Mouse (Mus musculus) heart, postnatal 36 days (tissue): Measurements from ENCODE around the gene Calhm1. TPM values are rescaled to one million over a fixed set of nuclear protein-coding genes. Genes with fewer than 3 reads are reported as not detected.

ENCODE experiments used
- DNase-seq, 2 experiments: peaks; one replicate each; pipeline ENCODE4 v3.0.0; 2021 to 2022
- intact Hi-C: fragments of 180-260 bp; cut with DNase I; formaldehyde crosslinking; loops from one replicate; pipeline ENCODE4 v1.15.1; 2025
- total RNA-seq, 2 experiments: library from RNA; stranded (reverse); gene quantifications; 2 replicates each; pipeline ENCODE4 v1.2.3; 2021

The Calhm1 gene
- total RNA-seq, result not detected

DNA sequence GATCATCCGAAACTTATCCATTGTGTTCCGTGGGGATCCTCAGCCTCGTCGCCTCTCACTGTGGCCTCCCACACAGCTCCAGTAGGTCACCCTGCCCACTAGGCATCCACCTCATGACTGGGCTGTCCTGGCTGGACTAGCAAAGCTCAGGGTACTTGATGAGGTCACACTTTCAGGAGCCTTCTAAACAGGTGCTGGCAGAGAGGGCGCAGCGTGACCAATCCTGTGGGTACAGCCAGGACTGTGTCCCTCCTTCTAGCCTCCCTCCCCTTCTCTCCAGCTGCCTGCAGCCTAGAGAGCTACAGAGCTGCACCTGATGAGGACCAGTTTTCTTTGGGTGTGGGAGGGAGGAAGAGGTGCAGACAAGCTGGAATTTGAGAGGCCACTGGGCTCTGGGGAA lies at the start of gene Calhm1:
Calhm1 (minus strand) TSS at position 101 of the 400 bp plus-strand sequence.
- intact Hi-C loops, result no loop called here
- DNase-seq, result no peak

GRCm38 (mm10) chr19:47192158-47192557 lies 48.1 kb upstream of the Calhm1 start:
- intact Hi-C loops, result no loop called here
- DNase-seq, result no peak

GRCm38 (mm10) chr19:47188515-47189128 lies 44.6 kb upstream of the Calhm1 start:
- intact Hi-C loops, result no loop called here
- DNase-seq, result no peak

DNA sequence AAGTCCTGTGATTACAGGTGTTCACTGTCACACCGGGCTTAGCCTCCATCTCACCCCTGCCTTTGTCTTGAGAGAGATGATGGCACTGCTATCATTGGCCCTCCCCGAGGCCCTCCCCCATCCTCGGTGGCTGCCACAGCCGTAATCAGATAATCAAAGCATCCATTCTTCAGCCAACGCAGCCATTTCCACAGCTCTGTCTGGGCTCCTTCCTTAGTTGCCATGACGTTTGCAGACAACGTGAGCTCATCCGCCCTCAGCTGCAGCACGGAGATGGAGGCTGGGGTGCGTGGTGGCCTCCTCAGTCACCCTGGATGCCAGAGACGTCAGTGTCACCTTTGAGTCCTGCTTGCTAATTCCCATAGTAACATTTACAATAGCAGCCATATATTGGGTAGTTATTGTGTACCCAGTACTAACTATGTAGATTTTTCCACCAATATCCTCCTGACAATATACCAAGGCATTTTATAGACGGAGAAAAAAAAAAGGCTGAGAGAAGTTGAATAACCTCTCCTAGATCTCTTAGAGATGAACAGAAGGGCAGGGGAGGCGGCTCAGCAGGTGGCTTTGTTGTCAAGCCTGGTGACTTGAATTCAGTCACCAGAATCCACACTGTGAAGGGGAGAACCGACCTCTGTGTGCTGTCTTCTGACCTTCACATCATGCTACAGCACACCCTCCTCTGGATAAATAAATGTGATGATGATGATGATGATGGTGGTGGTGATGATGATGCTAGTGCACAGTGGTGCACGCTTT lies 42.6 kb upstream of the Calhm1 start:
- no peak for DNase-seq
- intact Hi-C loops, result no loop called here

DNA sequence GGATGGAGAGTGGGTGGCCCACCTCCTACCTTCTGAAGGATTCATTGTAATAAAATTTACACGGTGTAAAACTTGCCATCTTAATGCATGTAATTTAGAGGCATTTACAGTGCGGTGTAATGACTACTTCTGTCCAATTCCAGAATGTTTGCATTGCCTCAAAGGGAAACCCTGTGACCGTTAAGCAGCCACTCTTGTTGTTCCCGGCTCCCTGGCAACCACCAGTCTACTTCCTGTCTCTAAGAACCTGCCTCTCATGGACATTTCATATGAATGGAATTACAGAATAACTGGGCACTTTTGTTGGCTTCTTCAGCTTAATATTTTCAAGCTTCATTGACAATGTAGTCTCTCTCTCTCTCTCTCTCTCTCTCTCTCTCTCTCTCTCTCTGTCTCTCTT lies 40.7 kb upstream of the Calhm1 start:
- no peak for DNase-seq
- intact Hi-C loops, result no loop called here

DNA sequence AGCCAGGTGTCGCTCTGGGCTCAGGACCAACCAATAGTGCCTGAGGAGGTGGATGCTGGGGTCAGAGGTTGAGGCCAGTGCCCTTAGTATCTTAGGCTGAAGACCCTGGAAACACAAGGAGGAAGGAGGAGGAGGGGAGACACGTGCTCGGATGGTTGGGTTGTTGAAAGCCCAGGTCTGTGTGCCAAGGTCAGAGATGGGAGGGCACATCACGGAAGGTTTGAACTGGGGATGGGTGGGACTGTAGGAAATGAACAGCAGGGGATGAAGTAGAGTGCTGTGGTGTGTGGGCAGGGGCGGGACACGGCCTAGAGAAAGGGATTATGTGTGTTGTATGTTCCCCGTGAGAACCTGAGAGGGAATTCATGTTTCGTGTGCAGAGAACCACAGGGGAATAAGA lies 40.2 kb upstream of the Calhm1 start:
- intact Hi-C loops, result no loop called here
- DNase-seq, result no peak

DNA sequence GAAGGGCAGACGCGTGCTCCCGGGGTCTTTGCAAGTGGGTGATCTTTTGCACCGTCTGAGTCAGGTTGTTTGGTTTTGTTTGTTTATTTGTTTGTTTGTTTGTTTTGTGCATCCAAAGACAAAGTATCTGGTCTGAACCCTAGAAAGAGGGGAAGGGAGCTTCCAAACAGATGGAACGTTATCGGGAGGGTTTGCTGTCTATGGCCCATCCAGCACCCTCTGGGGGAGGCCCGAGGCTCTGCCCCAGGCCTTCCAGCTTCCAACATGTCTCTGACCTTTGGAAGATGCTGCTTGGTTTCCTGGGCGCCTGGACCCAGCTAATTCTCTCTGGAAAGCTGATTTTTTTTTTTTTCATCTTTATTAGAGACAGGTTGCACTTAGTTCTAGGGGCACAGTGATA lies 36.0 kb upstream of the Calhm1 start:
- intact Hi-C loops, result no loop called here
- DNase-seq, result no peak

DNA sequence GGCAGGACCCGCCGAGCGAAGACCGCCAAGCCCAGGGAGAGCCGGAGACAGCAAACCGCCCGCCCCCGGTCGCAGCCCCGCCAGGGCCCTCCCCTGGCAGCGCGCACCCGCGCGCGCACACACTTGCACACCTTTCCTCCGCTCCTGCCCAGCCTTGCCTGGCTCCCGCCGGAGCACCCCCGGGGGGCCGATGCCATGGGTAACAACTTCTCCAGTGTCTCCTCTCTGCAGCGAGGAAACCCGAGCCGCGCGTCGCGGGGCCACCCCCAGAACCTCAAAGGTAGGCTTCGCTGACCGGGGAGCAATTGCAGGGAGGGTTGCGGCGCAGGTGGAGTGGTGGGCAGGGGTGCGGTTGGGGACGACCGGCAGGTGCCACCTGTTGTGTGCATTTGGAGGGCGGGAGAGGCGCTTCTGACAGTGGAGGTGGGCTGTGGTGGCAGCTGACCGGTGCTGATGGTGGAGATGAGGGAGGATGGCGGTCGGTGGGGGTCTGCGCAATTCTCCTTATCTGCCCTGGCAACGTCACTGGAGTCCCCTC lies 35.3 kb upstream of the Calhm1 start:
- peak; percentile 5 to 17 for DNase-seq
- intact Hi-C loops, result no loop called here

- intact Hi-C loops, result no loop called here
- DNase-seq, result peak; percentile 26 to 47
Observed at GRCm38 (mm10) chr19:47178431-47179271, 34.6 kb upstream of the Calhm1 start, which contains the start of gene Neurl1a. TSS of gene Neurl1a (plus strand) at chr19:47178820.

DNA sequence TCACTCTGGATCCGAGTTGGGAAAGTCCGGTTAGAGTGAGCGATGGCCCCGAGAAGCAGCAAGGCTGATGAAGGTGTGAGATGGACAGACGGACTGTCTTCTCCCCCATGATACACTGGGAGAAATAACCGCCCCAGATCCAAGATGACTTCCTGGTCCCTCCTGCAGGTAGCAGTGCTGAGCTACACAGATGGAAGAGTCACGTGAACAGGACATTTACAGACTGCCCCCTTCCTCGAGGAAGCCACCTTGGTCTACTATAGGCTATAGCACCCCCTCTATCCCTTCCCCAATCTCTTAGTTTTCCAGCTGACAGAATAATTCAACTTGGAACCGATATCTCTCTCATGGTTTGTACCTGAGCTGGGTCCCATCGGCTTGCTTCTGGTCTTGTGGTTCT lies 33.9 kb upstream of the Calhm1 start:
- DNase-seq, result no peak
- intact Hi-C loops, result no loop called here

GRCm38 (mm10) chr19:47176916-47177505 lies 33.0 kb upstream of the Calhm1 start:
- intact Hi-C loops, result no loop called here
- DNase-seq, result no peak

- intact Hi-C loops, result loop anchor here (2.0 kb wide), 2 partner anchors 83 to 163 kb away; no protein-coding TSS in a partner anchor
- no peak for DNase-seq
Observed at GRCm38 (mm10) chr19:47175472-47175871, 31.4 kb upstream of the Calhm1 start.

DNA sequence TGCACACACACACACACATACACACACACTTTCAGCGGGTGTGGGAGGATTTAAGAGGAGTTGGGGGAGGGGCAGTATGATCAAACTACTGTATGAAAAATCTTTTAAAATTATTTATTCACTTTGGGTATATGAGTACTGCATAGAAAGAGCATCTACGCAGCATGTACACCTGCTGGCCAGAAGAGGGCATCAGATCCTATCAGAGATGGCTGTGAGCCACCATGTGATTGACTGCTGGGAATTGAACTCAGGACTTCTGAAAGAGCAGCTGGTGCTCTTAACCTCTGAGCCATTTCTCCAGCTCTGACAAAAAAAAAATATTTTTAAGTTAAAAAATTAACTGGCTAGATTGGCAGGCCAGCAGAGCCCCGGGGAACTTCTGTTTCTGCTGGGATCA lies 30.5 kb upstream of the Calhm1 start:
- intact Hi-C loops, result loop anchor here (2.0 kb wide), 2 partner anchors 84 to 164 kb away; no protein-coding TSS in a partner anchor
- no peak for DNase-seq

DNA sequence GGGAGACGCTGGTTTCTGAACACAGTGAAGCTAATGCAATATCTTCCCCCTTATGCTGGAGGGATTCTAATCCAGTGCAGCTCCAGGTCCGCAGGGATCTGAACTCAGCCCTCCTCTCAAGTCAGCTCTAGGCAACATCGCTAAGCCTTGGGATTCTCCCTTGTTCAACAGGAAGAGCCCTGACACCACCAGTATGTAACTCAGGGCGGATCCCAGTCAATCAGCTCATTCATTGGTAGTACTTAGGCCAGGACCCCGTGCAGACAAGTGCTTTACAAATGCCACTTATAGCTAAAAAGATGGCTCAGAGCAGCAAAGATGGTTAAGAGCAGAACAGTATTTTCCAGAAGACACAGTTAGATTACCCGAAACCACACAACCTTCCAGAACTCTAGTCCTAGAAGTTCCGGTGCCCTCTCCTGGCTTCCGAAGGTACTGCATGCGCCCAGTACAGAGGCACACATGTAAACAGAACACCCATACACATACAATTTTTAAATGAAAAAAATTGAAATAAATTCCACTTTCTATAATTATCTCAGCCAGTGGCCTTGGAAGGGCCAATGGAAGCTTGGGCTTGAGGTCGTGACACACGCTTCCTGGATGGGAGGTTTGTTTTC lies 24.8 kb upstream of the Calhm1 start:
- intact Hi-C loops, result loop anchor here (1.0 kb wide), 1 partner anchor 48 kb away; no protein-coding TSS in a partner anchor
- DNase-seq, result peak; percentile 85 to 93

GRCm38 (mm10) chr19:47168223-47168622 lies 24.2 kb upstream of the Calhm1 start:
- intact Hi-C loops, result loop anchor here (1.0 kb wide), 1 partner anchor 47 kb away; no protein-coding TSS in a partner anchor
- peak; percentile 33 to 54 for DNase-seq

- intact Hi-C loops, result loop anchor here (1.0 kb wide), 1 partner anchor 46 kb away; no protein-coding TSS in a partner anchor
- no peak for DNase-seq
Observed at GRCm38 (mm10) chr19:47167617-47168214, 23.7 kb upstream of the Calhm1 start.

GRCm38 (mm10) chr19:47166758-47167157 lies 22.7 kb upstream of the Calhm1 start:
- DNase-seq, result no peak
- intact Hi-C loops, result no loop called here

DNA sequence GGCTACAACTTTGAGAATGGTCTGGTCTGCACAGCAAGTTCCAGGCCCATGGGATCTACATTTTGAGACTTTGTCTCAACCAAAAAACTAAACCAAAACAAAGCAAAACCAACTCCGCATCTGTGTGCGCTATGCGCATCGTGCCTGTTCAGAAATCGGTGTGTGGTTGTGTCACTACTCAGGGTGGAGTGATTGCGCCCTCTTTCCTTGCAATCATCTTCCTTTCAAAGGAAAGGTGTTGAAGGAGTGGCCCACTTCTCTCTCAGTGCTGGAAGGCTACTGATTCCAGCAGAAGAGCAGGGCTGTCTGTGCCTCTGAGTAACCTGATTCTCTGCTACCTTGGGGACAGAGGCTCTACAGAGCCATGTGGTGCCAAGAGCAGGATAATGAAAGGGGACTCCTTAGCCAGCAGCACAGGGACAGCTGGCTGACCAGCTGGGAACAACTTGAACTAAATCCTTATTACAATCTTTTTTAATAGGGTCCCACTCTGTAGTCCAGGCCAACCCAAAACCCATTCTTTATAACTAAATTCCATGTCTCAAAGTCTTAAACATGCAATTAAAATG lies 19.2 kb upstream of the Calhm1 start:
- no peak for DNase-seq
- intact Hi-C loops, result no loop called here

GRCm38 (mm10) chr19:47161669-47162068 lies 17.6 kb upstream of the Calhm1 start:
- DNase-seq, result no peak
- intact Hi-C loops, result no loop called here
